Mouse (Mus musculus) heart, adult 11 months (tissue): Measurements from ENCODE around the gene Vkorc1.
"Not testable (repeated sequence)": the region's sequence is repeated elsewhere in the genome, so short reads cannot be mapped to it uniquely, and the experiment has no call there.

Experiments
- DNase-seq: peaks from one replicate; pipeline ENCODE4 v3.0.0; 2022

Vkorc1 gene

DNA sequence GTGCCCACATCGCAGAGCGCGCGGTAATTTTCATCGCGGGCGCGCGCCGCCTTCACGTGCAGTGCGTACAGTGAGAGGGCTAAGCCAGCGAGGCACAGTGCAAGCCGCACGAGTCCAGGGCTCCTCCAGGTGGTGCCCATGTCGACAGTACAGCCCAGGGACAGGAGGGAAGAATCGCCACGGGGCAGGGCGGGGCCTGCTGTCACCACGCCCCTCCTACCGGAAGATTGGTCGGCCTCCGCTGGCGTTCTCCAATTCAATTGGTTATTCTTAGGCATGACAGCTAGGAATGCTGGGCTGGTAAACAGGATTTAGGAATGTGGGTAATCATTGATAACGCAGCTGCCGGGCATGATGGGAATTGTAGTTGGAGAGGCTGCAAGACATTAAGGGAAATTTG, at the start of gene Vkorc1, which contains the start of gene Gm21974:
Gene Vkorc1, minus strand, starts transcription at position 176 of the 400 bp plus-strand sequence.
Gene Gm21974, minus strand, starts transcription at position 13 of the 400 bp plus-strand sequence.
- DNase-seq: peak; percentile 100

DNA sequence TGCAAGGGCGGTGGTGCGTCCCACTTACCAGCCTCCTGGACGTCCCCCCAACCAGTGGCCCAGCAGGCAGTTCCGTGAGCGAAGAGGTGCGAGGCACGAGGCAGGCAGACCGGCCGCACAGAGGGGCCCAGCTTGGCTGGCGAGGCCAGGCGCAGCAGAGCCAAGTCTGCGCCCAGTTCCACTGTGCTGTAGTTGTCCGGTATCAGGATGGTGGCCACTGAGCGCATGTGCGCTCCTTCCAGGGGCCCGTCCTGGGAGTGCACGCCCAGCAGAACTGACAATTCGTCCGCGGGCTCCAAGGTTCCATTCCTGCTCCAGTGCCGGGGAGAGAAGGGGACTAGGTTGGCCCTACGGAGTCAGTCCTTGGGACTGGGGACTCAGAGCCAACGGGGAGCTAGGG, 49.2 kb upstream of the Vkorc1 start:
- DNase-seq: no peak

DNA sequence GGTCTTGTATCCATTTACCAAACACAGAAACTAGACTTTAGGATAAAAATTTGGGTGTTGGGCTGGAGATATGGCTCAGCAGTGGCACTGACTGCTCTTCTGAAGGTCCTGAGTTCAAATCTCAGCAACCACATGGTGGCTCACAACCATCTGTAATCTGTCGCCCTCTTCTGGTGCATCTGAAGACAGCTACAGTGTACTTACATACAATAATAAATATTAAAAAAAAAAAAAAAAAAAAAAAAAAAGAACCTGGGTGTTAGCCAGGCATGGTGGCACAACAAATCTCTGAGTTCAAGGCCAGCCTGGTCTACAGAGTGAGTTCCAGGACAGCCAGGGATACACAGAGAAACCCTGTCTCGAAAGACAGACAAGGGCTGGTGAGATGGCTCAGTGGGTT, 46.7 kb upstream of the Vkorc1 start:
- not testable (repeated sequence) for DNase-seq

DNA sequence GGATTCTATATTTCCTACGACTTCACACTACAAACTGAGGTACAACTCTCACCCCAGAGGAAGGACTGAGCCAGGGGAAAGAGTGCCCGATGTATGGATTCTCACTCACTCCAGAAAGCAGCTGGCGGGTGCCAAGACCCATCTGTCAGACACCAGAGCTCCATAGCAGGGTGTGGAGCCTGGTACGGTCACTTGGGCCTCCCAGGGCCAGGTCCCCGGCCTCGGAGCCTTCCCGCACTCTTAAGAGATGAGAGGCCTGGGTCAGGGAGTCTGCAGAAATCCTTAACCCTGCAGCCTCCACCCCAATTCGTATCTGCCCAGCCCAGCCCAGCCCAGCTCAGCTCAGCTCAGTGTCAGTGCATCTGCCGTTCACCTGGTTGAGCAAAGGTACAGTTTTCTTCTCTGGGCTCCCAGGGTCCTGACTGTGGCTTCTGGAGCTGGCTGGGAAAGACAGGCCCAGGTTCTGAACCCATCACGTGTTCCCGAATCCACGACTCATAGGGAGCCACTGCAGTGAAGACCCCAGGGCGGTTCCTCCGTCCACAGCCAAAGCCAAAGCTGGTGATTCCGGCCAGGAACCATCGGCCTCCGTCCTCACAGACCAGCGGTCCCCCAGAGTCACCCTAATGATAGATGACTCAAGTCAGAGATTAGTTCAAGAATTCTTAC, 40.9 kb upstream of the Vkorc1 start:
- DNase-seq: peak; percentile 93

DNA sequence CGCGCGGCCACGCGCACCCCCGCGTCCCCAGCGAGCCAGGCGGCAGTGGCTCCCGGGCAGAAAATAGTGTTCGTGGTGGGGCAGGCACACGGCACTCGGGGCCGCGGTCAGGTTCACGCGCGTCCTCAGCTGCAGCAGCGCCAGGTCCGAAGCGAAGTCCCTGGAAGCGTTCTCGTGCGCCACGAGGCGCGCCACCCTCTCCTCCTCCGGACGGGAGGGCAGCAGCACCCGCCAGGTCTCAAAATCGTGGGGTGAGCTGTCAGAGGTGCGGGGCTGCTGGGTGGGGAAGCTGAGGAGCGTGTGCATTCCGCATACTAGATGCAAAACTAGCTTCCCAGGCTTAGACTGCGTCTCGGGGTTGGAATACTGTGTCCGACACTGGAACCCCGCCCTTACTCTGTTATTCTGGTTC, 40.3 kb upstream of the Vkorc1 start:
- DNase-seq: no peak

- DNase-seq: peak; percentile 100
Observed at GRCm38 (mm10) chr7:127935028-127935722, 39.8 kb upstream of the Vkorc1 start.

GRCm38 (mm10) chr7:127934075-127934474, 38.7 kb upstream of the Vkorc1 start:
- peak; percentile 92 for DNase-seq

DNA sequence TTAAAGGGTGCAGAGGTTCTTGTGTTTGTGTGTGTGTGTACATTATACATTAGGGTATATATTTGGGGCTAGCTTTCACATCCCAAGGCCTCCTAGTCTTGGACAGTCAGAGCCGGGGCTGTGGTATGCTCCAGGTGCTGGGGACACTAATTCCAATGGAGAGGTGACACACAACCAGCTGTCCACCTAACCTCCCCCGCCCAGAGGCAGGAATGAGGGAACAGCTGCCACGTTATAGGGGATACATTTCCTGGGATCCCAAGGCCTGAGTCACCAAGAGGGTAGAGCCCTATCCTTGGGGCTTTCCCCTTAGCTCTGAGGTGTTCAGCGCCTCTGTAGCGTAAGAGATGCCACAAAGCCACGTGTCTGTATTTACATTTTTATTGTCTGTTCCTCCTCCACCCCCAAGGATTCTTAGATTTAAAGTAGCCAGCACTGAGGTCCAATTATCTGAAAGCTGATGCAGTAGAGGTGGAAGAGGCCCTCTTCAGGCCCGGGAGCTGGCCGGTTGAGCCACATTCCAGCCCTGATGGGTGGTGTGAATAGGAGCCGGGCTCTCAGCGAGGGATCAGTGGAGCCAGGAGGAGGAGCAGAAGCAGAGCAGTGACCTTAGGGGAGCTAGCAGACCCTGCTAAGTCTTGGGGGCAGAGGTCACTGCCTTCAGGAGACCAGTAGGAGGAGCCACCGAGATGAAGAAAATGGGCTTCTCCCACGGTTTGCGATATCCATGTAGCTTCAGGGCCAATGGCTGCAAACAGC, 37.0 kb upstream of the Vkorc1 start:
- no peak for DNase-seq

GRCm38 (mm10) chr7:127931351-127932135, 36.1 kb upstream of the Vkorc1 start:
- peak; percentile 96 for DNase-seq

DNA sequence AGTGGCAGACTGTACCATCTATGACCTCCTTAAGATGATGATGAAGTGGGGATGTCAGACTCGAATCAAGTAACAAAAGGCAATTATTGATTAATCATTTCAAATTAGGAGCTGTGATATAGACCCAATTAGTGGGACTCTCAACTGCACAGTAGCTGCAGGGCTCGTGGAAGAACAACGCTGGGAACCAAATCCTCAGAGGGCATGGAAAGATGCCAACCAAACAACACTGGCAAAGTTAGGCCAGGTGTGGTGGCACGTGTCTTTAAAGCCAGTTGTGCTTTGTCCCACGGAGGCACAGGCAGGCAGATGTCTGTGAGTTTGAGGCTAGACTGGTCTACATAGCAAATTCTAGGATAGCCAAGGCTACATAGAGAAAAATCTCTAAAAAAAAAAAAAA, 35.2 kb upstream of the Vkorc1 start:
- DNase-seq: no peak

DNA sequence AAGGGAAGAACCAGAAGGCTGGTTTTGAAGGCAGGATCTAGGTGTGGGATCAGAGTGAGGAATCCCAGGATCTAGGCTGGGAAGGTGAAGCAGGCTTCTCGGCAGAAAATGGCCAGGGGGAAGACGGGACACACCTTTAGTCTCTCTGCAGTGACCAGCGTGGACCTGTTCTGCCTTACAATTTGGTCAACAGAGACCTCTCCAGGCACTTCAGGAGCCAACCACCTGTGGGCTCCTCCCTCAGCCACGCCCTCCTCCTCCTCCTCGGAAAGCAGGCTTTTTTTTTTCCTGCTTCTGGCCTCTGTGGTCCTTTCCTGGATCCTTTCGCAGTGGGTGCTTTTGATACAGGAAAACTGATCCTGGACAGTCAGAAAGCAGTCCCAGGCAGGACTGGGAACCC, 34.5 kb upstream of the Vkorc1 start, which contains the start of gene Prss8:
Gene Prss8, minus strand, starts transcription at position 182 of the 400 bp plus-strand sequence.
- no peak for DNase-seq

DNA sequence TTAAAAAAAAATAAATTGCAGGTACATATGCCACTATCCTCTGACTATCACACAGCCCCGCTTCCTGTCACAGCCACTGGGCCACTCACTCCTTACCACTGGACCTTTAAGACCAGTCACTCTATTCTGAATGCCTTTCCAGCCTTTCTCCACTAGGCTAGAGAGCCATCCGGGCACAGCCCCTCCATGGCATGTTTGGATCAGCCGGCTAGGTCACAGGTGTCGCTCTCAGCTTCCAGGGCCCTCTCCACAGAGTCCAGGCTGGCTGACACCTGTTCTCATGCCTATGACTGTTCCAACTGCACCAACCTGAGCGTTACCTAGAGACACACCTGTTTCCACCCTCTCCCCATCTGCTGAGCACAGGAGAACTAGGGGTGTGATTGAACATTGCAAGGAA, 33.2 kb upstream of the Vkorc1 start:
- DNase-seq: no peak

DNA sequence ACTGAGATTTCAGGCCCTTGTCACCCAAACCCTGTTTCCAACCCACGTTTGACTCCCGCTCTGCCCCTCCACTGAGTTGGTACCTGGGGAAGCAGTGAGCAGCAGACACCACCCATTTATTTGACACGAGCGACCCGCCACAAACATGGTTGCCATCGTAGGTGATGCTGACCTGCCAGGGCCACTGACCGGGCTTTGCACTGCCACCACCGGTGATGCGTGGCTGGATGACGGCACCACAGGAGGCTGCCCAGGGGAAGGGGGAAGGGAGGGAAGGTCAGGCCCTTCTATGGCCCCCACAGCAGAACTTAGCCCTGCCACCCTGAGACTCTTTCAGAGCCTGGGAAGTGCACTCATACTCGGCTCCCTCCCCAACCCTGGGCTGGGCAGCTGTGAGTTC, 32.3 kb upstream of the Vkorc1 start:
- DNase-seq: no peak

GRCm38 (mm10) chr7:127926846-127927245, 31.4 kb upstream of the Vkorc1 start:
- DNase-seq: no peak

DNA sequence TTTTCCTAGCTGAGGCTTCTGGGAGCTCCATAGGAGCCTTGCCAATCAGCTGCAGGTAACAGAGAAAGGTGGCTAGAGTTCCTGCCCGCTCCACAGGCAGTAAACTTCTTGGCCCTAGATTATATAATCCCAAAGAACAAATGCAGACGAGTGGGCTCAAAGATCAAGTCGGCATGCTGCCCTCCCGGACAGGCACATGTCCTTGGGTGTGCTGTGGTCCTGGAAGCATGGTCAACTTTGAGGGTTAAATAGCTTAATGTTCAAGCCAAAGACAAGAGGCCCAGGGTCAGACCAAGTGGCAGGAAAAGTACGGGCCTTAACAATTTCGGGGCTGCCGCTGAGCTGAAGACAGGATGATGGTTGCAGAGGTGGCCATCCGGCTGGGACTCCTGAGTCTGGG, 30.6 kb upstream of the Vkorc1 start:
- no peak for DNase-seq

GRCm38 (mm10) chr7:127925252-127925651, 29.8 kb upstream of the Vkorc1 start:
- DNase-seq: no peak

- no peak for DNase-seq
Observed at GRCm38 (mm10) chr7:127923714-127924113, 28.3 kb upstream of the Vkorc1 start.

GRCm38 (mm10) chr7:127922451-127923275, 27.2 kb upstream of the Vkorc1 start:
- DNase-seq: no peak

DNA sequence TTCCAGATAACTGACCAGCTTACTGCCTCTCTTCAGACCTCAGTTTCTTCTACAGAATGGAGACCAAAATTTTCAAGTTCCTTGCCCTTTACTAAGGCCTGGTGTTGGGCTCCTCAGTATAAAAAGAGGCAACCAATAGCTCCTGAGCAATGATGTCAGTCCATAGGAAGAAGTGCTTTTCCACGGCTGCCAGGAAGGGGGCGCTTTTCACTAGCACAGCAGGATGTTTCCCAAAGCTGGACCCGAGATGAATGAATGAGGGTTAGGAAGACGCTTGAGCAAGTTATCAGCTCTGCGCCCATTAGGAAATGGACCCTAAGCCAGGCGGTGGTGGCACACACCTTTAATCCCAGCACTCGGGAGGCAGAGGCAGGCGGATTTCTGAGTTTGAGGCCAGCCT, 26.1 kb upstream of the Vkorc1 start:
- no peak for DNase-seq

DNA sequence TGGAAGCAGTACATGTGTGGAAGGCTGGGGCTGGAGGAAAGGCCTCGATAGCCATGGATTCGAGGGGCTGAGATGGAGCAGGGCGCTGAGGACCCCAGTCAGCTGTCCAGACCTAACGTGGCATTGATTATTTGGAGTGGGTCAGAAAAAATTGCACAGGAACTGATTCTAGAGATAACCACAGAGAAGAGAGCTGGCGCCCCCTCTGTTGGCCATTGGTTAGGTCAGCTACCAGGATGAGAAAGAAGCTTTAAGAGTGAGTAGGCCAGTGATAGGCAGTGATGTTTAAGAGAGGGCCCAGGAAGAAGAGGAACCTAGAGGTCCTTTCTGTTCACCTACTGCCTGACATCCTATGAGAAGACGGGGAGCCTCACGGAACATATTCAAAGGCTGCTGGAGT, 23.9 kb upstream of the Vkorc1 start:
- DNase-seq: no peak

GRCm38 (mm10) chr7:127918203-127918602, 22.8 kb upstream of the Vkorc1 start:
- no peak for DNase-seq

DNA sequence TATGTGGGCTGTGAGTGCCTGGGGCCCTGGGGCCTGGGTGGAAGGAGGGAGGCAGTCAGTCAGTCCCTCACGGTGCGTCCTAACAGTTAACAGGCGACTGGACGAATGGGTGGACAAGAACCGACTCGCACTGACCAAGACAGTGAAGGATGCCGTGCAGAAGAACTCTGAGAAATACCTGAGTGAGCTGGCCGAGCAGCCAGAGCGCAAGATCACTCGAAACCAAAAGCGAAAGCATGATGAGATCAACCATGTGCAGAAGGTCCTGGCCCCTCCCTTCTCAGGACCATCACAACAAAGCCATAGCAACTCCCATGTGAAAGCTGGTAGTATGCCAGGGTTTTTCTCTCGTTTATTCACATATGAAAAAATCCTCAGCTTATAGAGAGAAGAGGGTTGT, 19.9 kb upstream of the Vkorc1 start:
- no peak for DNase-seq
